Mouse (Mus musculus): ENCODE data around the gene Mmp15. TPM values are rescaled to one million over a fixed set of nuclear protein-coding genes. Genes with fewer than 3 reads are reported as not detected.

Mmp15 gene
- total RNA-seq, 2 experiments from 2014 or later: 6.3 to 10.4 TPM

DNA sequence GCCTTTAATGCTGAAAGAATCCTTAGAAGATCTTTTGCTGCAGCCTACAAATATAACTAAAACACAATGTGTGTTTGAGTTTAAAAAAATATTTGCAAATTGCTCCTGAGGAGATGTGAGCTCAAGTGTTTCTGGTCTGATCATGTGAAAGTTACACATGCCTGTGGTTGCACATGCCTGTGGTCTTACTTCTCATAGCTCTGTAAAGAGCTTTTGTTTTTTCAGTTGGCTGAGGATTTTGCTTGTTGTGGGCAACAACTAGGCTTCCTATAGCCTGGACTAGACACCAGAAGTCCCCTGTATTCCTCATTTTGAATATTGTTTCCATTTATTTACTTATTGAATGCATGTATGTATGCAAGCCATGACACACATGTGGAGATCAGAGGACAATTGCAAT lies 15.7 kb upstream of the Mmp15 start:
- DNase-seq: no peak

DNA sequence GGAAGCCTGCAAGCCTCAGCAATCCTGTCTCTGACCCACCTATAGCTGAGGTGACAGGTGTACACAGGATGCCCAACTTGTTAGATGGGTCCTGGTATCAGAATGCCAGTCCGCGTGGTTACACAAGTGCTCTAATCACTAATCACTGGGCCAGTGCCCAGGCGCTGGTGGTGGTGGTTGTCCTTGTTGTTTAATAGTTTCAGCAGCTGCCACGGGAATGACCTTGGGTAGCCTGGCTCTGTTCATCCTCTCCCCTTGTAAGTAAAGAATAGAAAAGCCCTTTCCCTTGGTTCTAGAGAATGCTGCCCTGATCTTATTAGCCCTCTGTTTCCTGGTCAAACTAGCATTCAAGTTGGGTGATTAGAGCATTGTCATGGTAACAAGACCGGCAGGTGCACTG lies 10.3 kb upstream of the Mmp15 start:
- DNase-seq: peak; percentile 71 to 80

DNA sequence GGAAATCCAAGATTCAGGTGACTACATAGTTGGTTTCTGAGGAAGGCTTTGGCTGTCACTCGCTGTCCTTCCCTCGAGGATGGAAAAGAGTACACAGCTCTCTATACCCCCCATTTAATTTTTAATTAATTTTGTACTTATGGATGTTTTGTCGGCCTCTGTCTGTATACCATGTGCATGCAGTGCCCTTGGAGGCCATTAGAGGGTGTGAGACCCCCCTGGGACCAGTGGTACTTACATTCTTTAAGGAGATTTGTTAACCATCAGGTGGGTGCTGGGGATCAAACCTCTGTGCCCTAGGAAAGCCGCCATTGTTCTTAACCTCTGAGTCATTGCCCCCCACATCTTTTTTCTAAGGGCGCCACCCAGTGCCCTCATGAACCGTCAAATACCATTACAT lies 7.4 kb upstream of the Mmp15 start:
- no peak for DNase-seq

- DNase-seq: peak; percentile 60 to 79
Measured at GRCm38 (mm10) chr8:95346643-95347545, 5.2 kb upstream of the Mmp15 start.

GRCm38 (mm10) chr8:95348356-95348755 lies 3.7 kb upstream of the Mmp15 start:
- DNase-seq: no peak

DNA sequence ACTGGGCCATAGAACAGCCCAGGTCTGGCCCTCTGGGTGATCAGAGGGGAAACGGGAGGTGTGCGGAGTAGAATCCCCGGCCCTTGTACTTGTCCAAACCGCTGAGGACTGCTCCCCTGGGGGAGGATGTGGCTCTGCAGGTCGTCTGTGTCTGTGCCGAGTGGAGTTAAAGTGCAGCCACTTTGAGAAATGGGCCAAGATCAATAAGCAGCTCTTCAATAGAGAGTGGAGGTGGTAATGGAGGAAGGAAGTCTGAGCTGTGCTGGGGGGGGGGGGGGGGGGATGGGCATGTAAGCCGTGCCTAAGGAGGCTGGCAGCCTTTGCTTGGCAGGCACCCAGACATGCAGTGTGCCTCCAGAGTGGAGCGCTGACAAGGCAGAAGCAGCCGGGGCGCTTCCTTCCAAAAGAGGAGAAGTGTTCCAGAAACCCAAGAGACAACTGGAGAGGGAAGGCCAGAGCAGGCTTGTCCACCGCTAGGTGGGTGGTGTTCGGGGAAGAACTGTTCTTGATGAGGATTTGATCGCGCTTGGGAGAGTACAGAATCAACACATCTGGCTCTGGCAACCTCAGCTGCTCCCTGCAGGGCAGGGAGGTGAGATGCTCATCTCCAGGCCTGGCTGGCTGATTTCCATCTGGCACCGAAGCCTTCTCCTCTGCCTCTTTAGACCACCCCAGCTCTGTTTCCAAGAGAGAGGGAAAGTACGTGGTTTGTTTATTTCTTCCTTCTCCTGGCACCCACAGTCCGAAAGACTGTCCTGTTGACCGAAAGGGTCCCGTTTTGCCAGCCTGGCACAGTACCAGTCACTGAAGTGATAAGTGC lies 3.0 kb upstream of the Mmp15 start:
- DNase-seq: peak; percentile 71 to 76

DNA sequence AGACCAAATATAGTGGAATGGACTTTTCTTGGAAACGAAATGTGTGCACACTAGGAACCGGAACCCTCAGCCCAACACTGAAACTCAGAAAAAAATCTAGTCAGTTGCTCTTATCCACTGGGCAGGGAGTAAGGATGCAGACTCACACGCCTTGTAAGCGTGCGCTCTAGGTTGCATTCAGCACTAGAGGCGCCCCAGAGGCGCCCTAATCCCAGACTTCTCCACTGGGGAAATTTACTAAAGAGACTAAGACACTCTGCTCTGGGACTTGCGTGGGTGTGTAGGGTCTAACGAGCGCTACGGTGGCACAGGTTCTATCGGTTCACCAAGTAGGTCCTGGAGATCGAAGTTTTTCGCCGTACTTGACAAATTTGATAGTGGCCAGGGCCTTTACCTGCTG lies 607 bp upstream of the Mmp15 start:
- no peak for DNase-seq

DNA sequence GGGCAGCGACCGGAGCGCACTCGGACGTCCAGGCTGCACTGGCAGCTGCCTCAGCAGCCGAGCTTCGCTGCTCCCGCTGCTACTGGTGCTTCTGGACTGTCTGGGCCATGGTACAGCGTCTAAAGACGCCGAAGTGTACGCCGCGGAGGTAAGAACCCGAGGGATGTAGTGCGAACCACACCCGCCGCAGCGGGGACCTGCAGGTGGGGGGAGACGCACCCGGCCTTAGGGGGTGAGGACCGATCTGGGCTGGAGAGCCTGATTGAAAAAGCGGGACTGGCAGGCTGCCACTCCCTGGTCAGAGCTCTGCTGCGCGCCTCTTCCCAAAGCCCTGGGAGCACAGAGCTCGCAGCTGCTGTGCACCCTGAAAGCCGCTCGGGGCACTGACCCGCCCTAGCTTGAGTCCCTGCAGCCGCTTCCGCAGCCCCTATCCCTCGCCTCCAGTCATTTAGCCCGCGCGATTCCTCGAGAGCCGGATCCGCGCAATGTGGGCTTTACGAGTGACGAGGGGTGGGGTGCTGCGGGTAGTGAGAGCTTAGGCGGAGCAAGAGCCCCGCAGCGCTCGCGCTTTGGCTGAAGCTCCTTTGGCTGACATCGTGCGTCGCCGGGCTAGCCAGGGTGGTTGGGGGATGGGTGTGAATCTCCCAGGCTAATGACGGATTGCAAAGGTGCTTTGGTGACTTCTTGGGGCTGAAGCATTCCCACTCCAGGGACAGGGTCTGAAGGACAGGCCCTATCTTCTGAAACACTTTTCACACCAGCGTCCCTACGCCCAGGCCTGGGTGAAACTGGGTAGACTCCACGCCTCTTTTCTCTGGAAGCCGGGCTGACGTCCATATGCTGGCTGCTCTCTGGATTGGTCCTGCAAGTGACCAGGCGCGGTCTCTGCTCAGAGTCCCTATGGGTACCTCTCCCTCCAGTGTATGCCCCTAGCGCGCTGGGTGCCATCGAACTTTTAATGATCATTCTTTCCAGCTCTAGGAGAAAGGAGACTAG lies 1.1 kb downstream of the Mmp15 start:
- DNase-seq: peak; percentile 43 to 70

GRCm38 (mm10) chr8:95354606-95355005 lies 2.5 kb downstream of the Mmp15 start:
- DNase-seq: no peak

- DNase-seq: peak; percentile 38 to 59
Measured at GRCm38 (mm10) chr8:95358550-95359411, 6.7 kb downstream of the Mmp15 start.

DNA sequence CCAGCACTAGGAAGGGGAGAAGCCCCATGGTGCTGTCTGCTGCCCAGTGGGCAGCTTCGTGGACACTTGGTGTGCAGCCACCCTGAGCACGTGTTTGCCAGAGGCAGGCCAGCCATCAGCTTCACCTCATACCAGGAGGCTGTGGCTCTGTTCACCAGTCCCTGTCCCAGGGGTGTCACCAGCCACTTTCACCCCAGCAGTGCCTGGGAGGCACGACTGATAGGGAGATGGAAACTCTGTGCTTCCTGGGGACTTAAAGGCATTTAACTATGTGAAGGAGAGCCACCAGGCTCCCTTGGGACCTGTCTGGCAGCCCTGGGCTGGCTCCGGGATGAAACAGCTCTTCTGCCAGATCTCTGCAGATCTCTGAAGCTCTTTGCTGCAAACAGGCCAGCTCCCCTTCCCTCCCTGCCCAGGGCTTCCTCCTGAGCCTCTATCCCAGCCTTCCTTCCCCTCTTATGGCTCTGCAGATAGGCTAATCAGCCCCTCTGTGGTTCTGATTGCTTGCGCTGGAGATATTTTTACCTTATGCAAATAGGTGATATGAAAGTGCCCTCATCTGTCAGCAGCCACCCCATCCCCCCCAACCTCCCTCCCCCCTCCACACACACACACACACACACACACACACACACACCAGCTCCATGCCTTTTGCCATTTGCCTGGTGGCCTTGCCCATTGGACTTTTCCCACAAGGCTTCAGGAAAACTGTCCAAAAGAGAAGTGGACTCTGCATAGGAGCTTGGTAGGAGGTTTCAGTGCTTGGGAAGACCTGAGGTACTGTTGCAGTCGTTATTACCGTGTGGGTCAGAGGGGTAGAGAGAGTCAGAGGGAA lies 8.3 kb downstream of the Mmp15 start:
- peak in 1 of 2 experiments; percentile 47 for DNase-seq

DNA sequence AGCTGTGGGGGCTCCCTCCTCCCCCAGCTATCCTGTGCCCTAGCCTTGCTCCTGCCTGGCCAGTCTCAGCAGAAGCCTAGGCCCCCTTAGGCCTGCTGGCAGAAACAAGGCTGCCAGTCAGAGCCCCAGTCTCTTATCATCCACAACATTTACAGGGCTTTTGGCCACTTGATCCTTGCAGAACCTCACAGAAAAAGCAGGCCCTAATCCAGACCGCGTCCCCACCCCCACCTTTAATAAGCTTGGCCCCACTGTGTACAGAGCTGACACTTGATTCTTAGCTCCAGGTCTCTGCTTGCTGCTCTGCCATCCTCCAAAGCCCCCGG lies 8.9 kb downstream of the Mmp15 start:
- no peak for DNase-seq

DNA sequence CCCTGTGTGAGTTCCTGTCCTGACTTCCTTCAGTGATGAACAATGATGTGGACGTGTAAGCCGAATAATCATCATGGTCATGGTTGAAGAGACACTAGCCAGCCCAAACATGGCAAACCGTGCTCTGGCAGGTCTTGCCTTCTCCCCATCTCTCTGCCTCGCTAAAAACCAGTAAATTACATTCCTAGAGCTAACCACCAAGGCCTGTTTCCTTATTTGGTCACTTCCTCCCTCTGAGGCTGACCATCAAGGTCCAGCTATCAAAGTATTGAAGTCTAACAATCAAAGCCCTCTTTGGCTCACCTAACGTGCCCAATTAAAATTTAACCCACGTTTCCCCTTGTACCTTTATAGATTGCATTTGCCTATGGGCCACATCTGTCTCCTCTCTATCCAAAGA lies 10.2 kb downstream of the Mmp15 start:
- DNase-seq: no peak

GRCm38 (mm10) chr8:95363849-95364248 lies 11.8 kb downstream of the Mmp15 start:
- DNase-seq: no peak

DNA sequence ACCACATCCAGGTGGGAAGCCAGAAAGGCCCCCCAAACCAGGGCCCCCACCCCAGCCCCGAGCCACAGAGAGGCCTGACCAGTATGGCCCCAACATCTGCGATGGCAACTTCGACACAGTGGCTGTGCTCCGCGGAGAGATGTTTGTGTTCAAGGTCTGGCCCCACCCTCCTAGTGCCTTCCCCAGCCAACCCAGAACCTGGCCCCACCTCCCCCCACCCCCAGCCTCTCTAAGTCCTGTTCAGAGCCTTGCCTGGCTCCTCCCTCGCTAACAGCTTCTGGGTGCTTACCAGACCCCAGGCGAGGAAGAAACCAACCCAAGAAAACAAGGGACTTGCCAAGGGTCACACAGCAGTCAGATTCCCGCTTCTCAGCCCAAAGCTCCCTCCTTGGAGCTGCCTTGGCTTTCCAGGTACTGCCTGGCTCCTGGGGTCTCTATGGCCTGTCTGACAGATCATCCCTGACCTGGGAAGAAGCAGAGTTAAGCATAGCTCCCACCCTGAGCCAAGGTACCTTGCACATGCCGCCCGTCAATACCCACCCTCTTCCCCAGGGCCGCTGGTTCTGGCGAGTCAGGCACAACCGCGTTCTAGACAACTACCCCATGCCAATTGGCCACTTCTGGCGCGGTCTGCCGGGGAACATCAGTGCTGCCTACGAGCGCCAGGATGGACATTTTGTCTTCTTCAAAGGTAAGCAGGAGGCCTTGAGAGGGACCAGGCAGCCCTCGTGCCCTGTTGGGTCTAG lies 17.7 kb downstream of the Mmp15 start:
- DNase-seq: no peak

GRCm38 (mm10) chr8:95373389-95374002 lies 21.4 kb downstream of the Mmp15 start:
- DNase-seq: no peak

GRCm38 (mm10) chr8:95374429-95374828 lies 22.4 kb downstream of the Mmp15 start:
- no peak for DNase-seq

- no peak for DNase-seq
Measured at GRCm38 (mm10) chr8:95375374-95375930, 23.4 kb downstream of the Mmp15 start.
